Mouse (Mus musculus): ENCODE data around the gene Raph1.

Gene Raph1

DNA sequence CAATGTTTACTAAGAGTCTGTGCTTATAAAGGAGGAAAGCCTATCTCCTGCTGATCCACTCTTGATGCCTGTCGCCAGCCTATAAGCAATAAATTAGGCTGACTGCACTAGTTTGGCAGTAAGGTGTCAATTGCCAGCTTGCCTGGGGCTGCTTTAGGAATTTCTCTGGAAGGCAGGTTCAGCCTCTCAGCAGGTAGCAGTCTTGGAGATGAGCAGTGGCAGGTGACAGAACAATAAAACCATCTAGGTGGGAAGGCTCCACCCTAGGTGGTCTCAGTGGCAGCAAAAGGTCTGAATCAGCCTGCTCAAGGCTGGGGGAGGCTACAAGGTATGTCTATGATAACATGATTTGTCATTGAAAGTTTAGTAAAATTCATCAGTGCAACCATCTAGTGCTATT is 134.4 kb downstream of the Raph1 start:
- no peak for DNase-seq (ENCODE audit: low spot score)
